In the genomic region with DNA sequence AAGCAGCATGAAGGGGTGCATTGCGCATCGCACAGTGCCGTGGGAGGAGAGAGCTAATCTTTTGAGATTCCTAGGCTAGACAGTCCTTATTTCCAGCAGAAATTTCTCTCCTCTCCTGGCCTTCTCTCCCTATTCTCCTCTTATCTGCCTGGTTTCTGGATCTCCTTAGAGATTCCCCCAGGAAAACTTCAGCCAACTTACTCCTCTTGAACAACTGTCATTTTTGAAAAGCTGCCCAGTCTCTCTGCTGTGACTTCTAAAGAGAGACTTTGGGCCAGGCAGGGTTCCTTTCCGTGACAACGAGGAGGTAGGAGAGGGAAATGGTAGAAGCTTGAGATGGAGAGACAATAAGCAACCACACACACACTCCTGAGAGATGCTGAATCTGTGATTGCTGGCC, we compare ENCODE assay signal across 19 mouse cellular contexts. TPM values are rescaled to one million over a fixed set of nuclear protein-coding genes. Genes with fewer than 3 reads are reported as not detected.
DNase-seq lines count a peak whose midpoint lies in the region; ATAC-seq and TF ChIP-seq lines count a peak whose summit lies in the region.
"Had no signal": no experiment of that assay in that cellular context is flagged by ENCODE, and none has a peak within 500 bp of the region (broad histone marks: within the 10 kb centered on the region; RNA-seq: fewer than 3 reads in every experiment).

No protein-coding gene starts in this region.

- H3K36me3 ChIP-seq in lung, embryonic 14.5 days (ENCODE audit: insufficient read depth), result no peaks in the 10 kb centered on the region
- H3K36me3 ChIP-seq in midbrain, postnatal 0 days (ENCODE audit: insufficient read depth, low read length), result no peaks in the 10 kb centered on the region
- H3K36me3 ChIP-seq: hindbrain, embryonic 10.5 days; intestine, embryonic 15.5 days; limb, embryonic 12.5 days; midbrain, embryonic 15.5 days; neural tube, embryonic 13.5 days; stomach, embryonic 15.5 days had no signal

- intact Hi-C loops in heart, postnatal 14 days (cut with DNase I), result no loop called here
- intact Hi-C loops in left cerebral cortex, postnatal 14 days (cut with DNase I), result loop anchor here (5.0 to 10.0 kb wide), 2 partner anchors 40 to 87 kb away; no protein-coding TSS in a partner anchor

- peaks cover 21% of the 10 kb centered on the region for H3K4me1 ChIP-seq in lung, embryonic 14.5 days (ENCODE audit: insufficient read depth)
- H3K4me1 ChIP-seq in midbrain, postnatal 0 days (ENCODE audit: insufficient read depth, low read length), result peaks cover 7% of the 10 kb centered on the region; the same call in 1 of the 2 replicates

- H3K4me2 ChIP-seq in lung, embryonic 14.5 days, result no peak overlapping the region
- no peak overlapping the region for H3K4me2 ChIP-seq in midbrain, postnatal 0 days (ENCODE audit: low read depth, low read length, poor library complexity, severe bottlenecking)
- H3K4me2 ChIP-seq: intestine, embryonic 15.5 days; limb, embryonic 12.5 days; midbrain, embryonic 15.5 days; neural tube, embryonic 13.5 days; stomach, embryonic 15.5 days had no signal

- 76% methylated on average over 5 of the region's 5 CpGs for WGBS in lung, embryonic 14.5 days
- 80% methylated on average over 5 of the region's 5 CpGs for WGBS in midbrain, postnatal 0 days

- H3K27ac ChIP-seq in lung, embryonic 14.5 days (ENCODE audit: low read depth), result no peak overlapping the region
- H3K27ac ChIP-seq in midbrain, postnatal 0 days (ENCODE audit: low read depth, low read length), result no peak overlapping the region
- H3K27ac ChIP-seq: hindbrain, embryonic 10.5 days; intestine, embryonic 15.5 days; limb, embryonic 12.5 days; midbrain, embryonic 15.5 days; neural tube, embryonic 13.5 days; stomach, embryonic 15.5 days had no signal

- no peak for TF ChIP-seq CTCF in lung, embryonic 14.5 days (IDR thresholded peaks at IDR 0.05; ENCODE audit: low read depth)
- TF ChIP-seq CTCF in midbrain, postnatal 0 days (IDR thresholded peaks at IDR 0.05), result no peak

- ATAC-seq in lung, embryonic 14.5 days (ENCODE audit: insufficient read depth), result no peak
- no peak for ATAC-seq in midbrain, postnatal 0 days (ENCODE audit: low FRiP score)
- ATAC-seq: CD4-positive, CD25-positive, alpha-beta regulatory T cell, adult 4 months; intestine, embryonic 15.5 days; lung, postnatal 0 days; midbrain, embryonic 15.5 days had no signal

- peak; percentile 63 to 65 for DNase-seq in heart, adult 18-20 months
- no peak for DNase-seq in heart, postnatal 14 days
- DNase-seq in lung, embryonic 14.5 days, result peak; percentile 43
- DNase-seq in lung, postnatal 4 days, result no peak
- peak; percentile 58 to 81 for DNase-seq in left cerebral cortex, postnatal 14 days (ENCODE audit: low spot score in 2 of 2)
- peak; percentile 92 for DNase-seq in telencephalon, adult 2 months (ENCODE audit: low read depth, low spot score)
- DNase-seq in midbrain, postnatal 0 days (ENCODE audit: low spot score), result no peak
- DNase-seq: cerebellum, adult 8-10 months; kidney, postnatal 14 days; retina, postnatal 1 day; thymus, postnatal 36 days had no signal

- no peaks in the 10 kb centered on the region; the same call in 1 of the 2 replicates for H3K27me3 ChIP-seq in lung, embryonic 14.5 days (ENCODE audit: insufficient read depth, low read length)
- H3K27me3 ChIP-seq in midbrain, postnatal 0 days (ENCODE audit: insufficient read depth, low read length), result 0 out of 2 replicates have a peak, but pooled peaks cover 4% of the 10 kb centered on the region
- H3K27me3 ChIP-seq: intestine, embryonic 15.5 days had no signal

- no peaks in the 10 kb centered on the region for H3K9me3 ChIP-seq in lung, embryonic 14.5 days (ENCODE audit: low read depth, low read length)
- H3K9me3 ChIP-seq in midbrain, postnatal 0 days (ENCODE audit: low read length), result no peaks in the 10 kb centered on the region
- H3K9me3 ChIP-seq: hindbrain, embryonic 10.5 days; intestine, embryonic 15.5 days; limb, embryonic 12.5 days; midbrain, embryonic 15.5 days; neural tube, embryonic 13.5 days; stomach, embryonic 15.5 days had no signal

- no peak overlapping the region for H3K9ac ChIP-seq in lung, embryonic 14.5 days
- H3K9ac ChIP-seq in midbrain, postnatal 0 days (replicated peaks; ENCODE audit: low read length, poor library complexity, severe bottlenecking), result no peak overlapping the region
- H3K9ac ChIP-seq: intestine, embryonic 15.5 days; limb, embryonic 12.5 days; midbrain, embryonic 15.5 days; neural tube, embryonic 13.5 days; stomach, embryonic 15.5 days had no signal

- no peak overlapping the region for H3K4me3 ChIP-seq in lung, embryonic 14.5 days (ENCODE audit: low read depth, low read length)
- H3K4me3 ChIP-seq in midbrain, postnatal 0 days (ENCODE audit: low read depth, low read length), result no peak overlapping the region
- H3K4me3 ChIP-seq: hindbrain, embryonic 10.5 days; intestine, embryonic 15.5 days; limb, embryonic 12.5 days; midbrain, embryonic 15.5 days; neural tube, embryonic 13.5 days; stomach, embryonic 15.5 days had no signal

RNA-seq across cellular contexts. Expression of gene Fam20a, which starts 4.6 kb away (rescaled TPM):
- 1 to 10 TPM; 5.8 to 7.4 TPM for total RNA-seq in heart, adult 18-20 months (2021)
- 1 to 10 TPM; 5.5 to 5.7 TPM for total RNA-seq in heart, postnatal 14 days (2021)
- 3.0 and 3.5 TPM in 2 replicates for polyA plus RNA-seq in lung, embryonic 14.5 days (2014; fragmentation: Nextera tagmentation; extraction: Ambion mirVana)
- total RNA-seq in left cerebral cortex, postnatal 14 days (2021), result 10 to 100 TPM; 17.1 to 19.1 TPM
- total RNA-seq in midbrain, postnatal 0 days (2014; rRNA removed), result 8.9 and 10.4 TPM in 2 replicates
- polyA plus RNA-seq in midbrain, postnatal 0 days (2015; fragmentation: Nextera tagmentation; extraction: Ambion mirVana), result 5.9 and 6.1 TPM in 2 replicates

Comparison
In these comparisons a context has a peak if more than half of its experiments do, and no peak if none do; other contexts are left out.
1. DNase-seq: peak in heart, adult 18-20 months (2 of 2), lung, embryonic 14.5 days (single experiment), left cerebral cortex, postnatal 14 days (2 of 2) and telencephalon, adult 2 months (single experiment); none in heart, postnatal 14 days (0 of 2), lung, postnatal 4 days (0 of 2) and midbrain, postnatal 0 days (single experiment).